Mouse (Mus musculus) testis, adult 2 months (tissue): ENCODE results near the gene Il12a.

ENCODE experiments used
- CTCF ChIP-seq: fragments of 200-500 bp; IDR thresholded peaks from 2 replicates; pipeline ENCODE4 v1.5.1; 2012; ENCODE audit warnings: low read depth, mild to moderate bottlenecking, inconsistent platforms, low read length, moderate library complexity; ENCODE audit not compliant: control insufficient read depth, insufficient read depth, insufficient replicate concordance
- POLR2A ChIP-seq: fragments of 200-500 bp; IDR thresholded peaks from 2 replicates; pipeline ENCODE4 v1.6.1; 2012; ENCODE audit warnings: low read depth, mild to moderate bottlenecking, inconsistent platforms, low read length, moderate library complexity; ENCODE audit not compliant: control insufficient read depth

GRCm38 (mm10) chr3:68692600-68693225, 2.3 kb downstream of the Il12a start:
- TF ChIP-seq CTCF (no peak), POLR2A (no peak)
